Mouse (Mus musculus): Measurements from ENCODE around the gene Glg1. TPM values are rescaled to one million over a fixed set of nuclear protein-coding genes. Genes with fewer than 3 reads are reported as not detected.
"Not testable (repeated sequence)": the region's sequence is repeated elsewhere in the genome, so short reads cannot be mapped to it uniquely, and the experiment has no call there.

Gene Glg1
- 40.8 and 44.5 TPM in 2 replicates for polyA plus RNA-seq (2012; rRNA removed)

- Histone ChIP-seq H3K36me3 (ENCODE audit: control insufficient read depth, insufficient read depth, low read length) (no peaks in the 10 kb centered on the region), H3K4me3 (ENCODE audit: insufficient read depth, low read depth, low read length) (peak within 1 kb of the TSS; percentile 93), H3K27me3 (replicated peaks; ENCODE audit: control insufficient read depth, insufficient read depth, low read length) (no peaks in the 10 kb centered on the region), H3K27ac (ENCODE audit: insufficient read depth, low read depth, low read length) (peak within 1 kb of the TSS; percentile 85), H3K4me1 (ENCODE audit: control insufficient read depth, insufficient read depth, low read length) (peaks cover 5% of the 10 kb centered on the region; the same call in 1 of the 2 replicates)
- under 1% methylated on average over 75 of the region's 76 CpGs for WGBS
- TF ChIP-seq POLR2A (IDR thresholded peaks at IDR 0.05; ENCODE audit: low read depth, low read length), result peak; percentile 39
- TF ChIP-seq CTCF (conservative IDR thresholded peaks at IDR 0.05; ENCODE audit: insufficient read depth, insufficient read length, low read depth, low read length), result no peak
- DNase-seq, result peak; percentile 96
Observed at GRCm38 (mm10) chr8:111258631-111259407, at the start of gene Glg1. Gene Glg1, minus strand, starts transcription at chr8:111259216.

GRCm38 (mm10) chr8:111305031-111305730 is 46.2 kb upstream of the Glg1 start:
- DNase-seq, result peak; percentile 33
- Histone ChIP-seq H3K36me3 (ENCODE audit: control insufficient read depth, insufficient read depth, low read length) (no peaks in the 10 kb centered on the region), H3K27me3 (replicated peaks; ENCODE audit: control insufficient read depth, insufficient read depth, low read length) (no peaks in the 10 kb centered on the region), H3K4me3 (ENCODE audit: insufficient read depth, low read depth, low read length) (no peak overlapping the region), H3K27ac (ENCODE audit: insufficient read depth, low read depth, low read length) (no peak overlapping the region), H3K4me1 (ENCODE audit: control insufficient read depth, insufficient read depth, low read length) (no peaks in the 10 kb centered on the region)
- WGBS, result 36% methylated on average over 5 of the region's 5 CpGs
- TF ChIP-seq CTCF (conservative IDR thresholded peaks at IDR 0.05; ENCODE audit: insufficient read depth, insufficient read length, low read depth, low read length) (no peak), POLR2A (IDR thresholded peaks at IDR 0.05; ENCODE audit: low read depth, low read length) (no peak)

GRCm38 (mm10) chr8:111304359-111304758 is 45.3 kb upstream of the Glg1 start:
- no peak for TF ChIP-seq POLR2A (IDR thresholded peaks at IDR 0.05; ENCODE audit: low read depth, low read length)
- TF ChIP-seq CTCF (conservative IDR thresholded peaks at IDR 0.05; ENCODE audit: insufficient read depth, insufficient read length, low read depth, low read length), result no peak
- no peaks in the 10 kb centered on the region for H3K27me3 ChIP-seq (replicated peaks; ENCODE audit: control insufficient read depth, insufficient read depth, low read length)
- H3K27ac ChIP-seq (ENCODE audit: insufficient read depth, low read depth, low read length), result no peak overlapping the region
- no peak for DNase-seq
- no peak overlapping the region for H3K4me3 ChIP-seq (ENCODE audit: insufficient read depth, low read depth, low read length)
- no peaks in the 10 kb centered on the region for H3K36me3 ChIP-seq (ENCODE audit: control insufficient read depth, insufficient read depth, low read length)
- 96% methylated on average over 3 of the region's 3 CpGs for WGBS
- no peaks in the 10 kb centered on the region for H3K4me1 ChIP-seq (ENCODE audit: control insufficient read depth, insufficient read depth, low read length)

GRCm38 (mm10) chr8:111303076-111303803 is 44.2 kb upstream of the Glg1 start:
- not testable (repeated sequence) for DNase-seq; H3K36me3 ChIP-seq (ENCODE audit: control insufficient read depth, insufficient read depth, low read length); H3K27ac ChIP-seq (ENCODE audit: insufficient read depth, low read depth, low read length); H3K27me3 ChIP-seq (replicated peaks; ENCODE audit: control insufficient read depth, insufficient read depth, low read length); H3K4me3 ChIP-seq (ENCODE audit: insufficient read depth, low read depth, low read length); H3K4me1 ChIP-seq (ENCODE audit: control insufficient read depth, insufficient read depth, low read length)
- 81% methylated on average over 5 of the region's 5 CpGs for whole genome bisulfite sequencing

GRCm38 (mm10) chr8:111300597-111301546 is 41.9 kb upstream of the Glg1 start:
- H3K27ac ChIP-seq (ENCODE audit: insufficient read depth, low read depth, low read length), result no peak overlapping the region
- no peak overlapping the region for H3K4me3 ChIP-seq (ENCODE audit: insufficient read depth, low read depth, low read length)
- no peaks in the 10 kb centered on the region for H3K27me3 ChIP-seq (replicated peaks; ENCODE audit: control insufficient read depth, insufficient read depth, low read length)
- H3K4me1 ChIP-seq (ENCODE audit: control insufficient read depth, insufficient read depth, low read length), result no peaks in the 10 kb centered on the region
- WGBS, result 66% methylated on average over 11 of the region's 11 CpGs
- TF ChIP-seq CTCF (conservative IDR thresholded peaks at IDR 0.05; ENCODE audit: insufficient read depth, insufficient read length, low read depth, low read length) (peak; percentile 28; the same call in 1 of the 2 replicates), POLR2A (IDR thresholded peaks at IDR 0.05; ENCODE audit: low read depth, low read length) (no peak)
- no peaks in the 10 kb centered on the region; the same call in 1 of the 2 replicates for H3K36me3 ChIP-seq (ENCODE audit: control insufficient read depth, insufficient read depth, low read length)
- DNase-seq, result no peak

- under 1% methylated on average over 67 of the region's 67 CpGs for WGBS
- Histone ChIP-seq H3K36me3 (ENCODE audit: control insufficient read depth, insufficient read depth, low read length) (no peaks in the 10 kb centered on the region; the same call in 1 of the 2 replicates), H3K27me3 (replicated peaks; ENCODE audit: control insufficient read depth, insufficient read depth, low read length) (no peaks in the 10 kb centered on the region), H3K4me3 (ENCODE audit: insufficient read depth, low read depth, low read length) (peak within 1 kb of the TSS; percentile 81), H3K4me1 (ENCODE audit: control insufficient read depth, insufficient read depth, low read length) (0 out of 2 replicates have a peak, but pooled peaks cover 2% of the 10 kb centered on the region), H3K27ac (ENCODE audit: insufficient read depth, low read depth, low read length) (peak within 1 kb of the TSS; percentile 65)
- TF ChIP-seq POLR2A (IDR thresholded peaks at IDR 0.05; ENCODE audit: low read depth, low read length) (peak; percentile 60), CTCF (conservative IDR thresholded peaks at IDR 0.05; ENCODE audit: insufficient read depth, insufficient read length, low read depth, low read length) (no peak)
- peak; percentile 99 for DNase-seq
Observed at GRCm38 (mm10) chr8:111299821-111300568, 41.0 kb upstream of the Glg1 start, which contains the start of gene Rfwd3. Gene Rfwd3, minus strand, starts transcription at chr8:111300222.
